Mouse (Mus musculus) forebrain, embryonic 16.5 days (tissue): ENCODE measurements around the gene Hspb9. TPM values are rescaled to one million over a fixed set of nuclear protein-coding genes. Genes with fewer than 3 reads are reported as not detected.

Experiments used
- ATAC-seq: fragments of 200-750 bp; cut with Nextera tagmentation; 2 replicates; pipeline ENCODE4 v1.8.0; 2017; ENCODE audit warnings: mild to moderate bottlenecking, moderate library complexity
- H3K27ac ChIP-seq: fragments of 300-500 bp; sonication (generic); 2 replicates; pipeline ENCODE4 v1.5.1; 2014; ENCODE audit warnings: low read length, control low read depth
- H3K27me3 ChIP-seq: fragments of 300-500 bp; sonication (generic); replicated peaks from 2 replicates; pipeline ENCODE4 v1.6.1; 2014; ENCODE audit warnings: low read length; ENCODE audit not compliant: control insufficient read depth, insufficient read depth
- H3K36me3 ChIP-seq: fragments of 300-500 bp; sonication (generic); 2 replicates; pipeline ENCODE4 v1.6.1; 2014; ENCODE audit not compliant: control insufficient read depth, insufficient read depth
- H3K4me1 ChIP-seq: fragments of 300-500 bp; sonication (generic); replicated peaks from 2 replicates; pipeline ENCODE4 v1.6.1; 2014; ENCODE audit warnings: low read length; ENCODE audit not compliant: control insufficient read depth, insufficient read depth
- H3K4me2 ChIP-seq: fragments of 300-500 bp; sonication (generic); 2 replicates; pipeline ENCODE4 v1.6.1; 2014; ENCODE audit warnings: mild to moderate bottlenecking, low read length, control low read depth
- H3K4me3 ChIP-seq: fragments of 300-500 bp; sonication (generic); replicated peaks from 2 replicates; pipeline ENCODE4 v1.5.1; 2014; ENCODE audit warnings: mild to moderate bottlenecking, low read length, control low read depth
- H3K9ac ChIP-seq: fragments of 300-500 bp; sonication (generic); replicated peaks from 2 replicates; pipeline ENCODE4 v1.6.1; 2014; ENCODE audit warnings: low read depth, low read length, control low read depth
- H3K9me3 ChIP-seq: fragments of 300-500 bp; sonication (generic); 2 replicates; pipeline ENCODE4 v1.6.1; 2016; ENCODE audit warnings: low read length; ENCODE audit not compliant: control insufficient read depth
- WGBS: fragments of 180-500 bp; shearing (Covaris S2); extraction: QIAGEN DNeasy Blood & Tissue Kit; methylation state at CpG from one replicate; pipeline ENCODE4 v1.1.7; 2014; 5-methylcytosine and 5-hydroxymethylcytosine counted together
- polyA plus RNA-seq: library from polyadenylated mRNA; unstranded; fragments of >200 nt; fragmentation: Nextera tagmentation; extraction: Ambion mirVana; gene quantifications from 2 replicates; pipeline ENCODE4 v1.2.1, GENCODE M21; 2015

Gene Hspb9
- polyA plus RNA-seq, 1 experiment from 2014 or later: not detected

GRCm38 (mm10) chr11:100735134-100735865 lies 21.6 kb downstream of the Hspb9 start:
- H3K9ac ChIP-seq: no peak overlapping the region
- WGBS: 89% methylated on average over 9 of the region's 9 CpGs
- no peak overlapping the region for H3K4me3 ChIP-seq
- no peak overlapping the region for H3K4me2 ChIP-seq
- H3K27me3 ChIP-seq: no peaks in the 10 kb centered on the region
- no peak overlapping the region for H3K27ac ChIP-seq
- no peaks in the 10 kb centered on the region; the same call in 1 of the 2 replicates for H3K36me3 ChIP-seq
- peaks cover 21% of the 10 kb centered on the region for H3K4me1 ChIP-seq
- H3K9me3 ChIP-seq: no peaks in the 10 kb centered on the region
- no peak for ATAC-seq

- 85% methylated on average over 14 of the region's 14 CpGs for WGBS
- Histone ChIP-seq H3K27ac (no peak overlapping the region), H3K4me3 (no peak overlapping the region), H3K4me1 (peaks cover 21% of the 10 kb centered on the region), H3K27me3 (no peaks in the 10 kb centered on the region), H3K9me3 (no peaks in the 10 kb centered on the region), H3K9ac (no peak overlapping the region), H3K36me3 (no peaks in the 10 kb centered on the region; the same call in 1 of the 2 replicates), H3K4me2 (no peak overlapping the region)
- no peak for ATAC-seq
These were observed 22.5 kb downstream of the Hspb9 start for GRCm38 (mm10) chr11:100735954-100736745.

- Histone ChIP-seq H3K4me2 (peak overlapping the region; percentile 89), H3K27ac (no peak overlapping the region), H3K4me1 (peaks cover 21% of the 10 kb centered on the region), H3K9ac (no peak overlapping the region), H3K36me3 (no peaks in the 10 kb centered on the region; the same call in 1 of the 2 replicates), H3K27me3 (no peaks in the 10 kb centered on the region), H3K4me3 (peak overlapping the region; percentile 83; the same call in 1 of the 2 replicates), H3K9me3 (no peaks in the 10 kb centered on the region)
- WGBS: 82% methylated on average over 4 of the region's 4 CpGs
- no peak for ATAC-seq
These were observed 23.1 kb downstream of the Hspb9 start for GRCm38 (mm10) chr11:100736746-100737080.

GRCm38 (mm10) chr11:100737105-100737733 lies 23.6 kb downstream of the Hspb9 start:
- Histone ChIP-seq H3K27ac (no peak overlapping the region), H3K27me3 (no peaks in the 10 kb centered on the region), H3K9me3 (no peaks in the 10 kb centered on the region), H3K4me1 (peaks cover 21% of the 10 kb centered on the region), H3K36me3 (no peaks in the 10 kb centered on the region; the same call in 1 of the 2 replicates), H3K9ac (peak overlapping the region; percentile 86), H3K4me2 (peak overlapping the region; percentile 89), H3K4me3 (peak overlapping the region; percentile 83)
- no peak for ATAC-seq
- WGBS: 0% methylated on average over 13 of the region's 13 CpGs

GRCm38 (mm10) chr11:100738066-100738604 lies 24.5 kb downstream of the Hspb9 start, which contains the start of gene Rab5c:
Rab5c (minus strand) TSS chr11:100738215.
- H3K9ac ChIP-seq: peak within 1 kb of the TSS; percentile 86
- H3K36me3 ChIP-seq: no peaks in the 10 kb centered on the region; the same call in 1 of the 2 replicates
- no peaks in the 10 kb centered on the region for H3K27me3 ChIP-seq
- no peaks in the 10 kb centered on the region for H3K9me3 ChIP-seq
- WGBS: under 1% methylated on average over 38 of the region's 39 CpGs
- H3K27ac ChIP-seq: peak within 1 kb of the TSS; percentile 88
- ATAC-seq: peak; percentile 100
- peak within 1 kb of the TSS; percentile 83 for H3K4me3 ChIP-seq
- peak within 1 kb of the TSS; percentile 89 for H3K4me2 ChIP-seq
- peaks cover 21% of the 10 kb centered on the region for H3K4me1 ChIP-seq

- WGBS: 12% methylated on average over 5 of the region's 5 CpGs
- H3K27me3 ChIP-seq: no peaks in the 10 kb centered on the region
These were observed 25.1 kb downstream of the Hspb9 start for GRCm38 (mm10) chr11:100738749-100739148.

GRCm38 (mm10) chr11:100741348-100741747 lies 27.7 kb downstream of the Hspb9 start:
- Histone ChIP-seq H3K27me3 (no peaks in the 10 kb centered on the region), H3K4me1 (peaks cover 15% of the 10 kb centered on the region), H3K9me3 (no peaks in the 10 kb centered on the region), H3K4me3 (no peak overlapping the region), H3K27ac (no peak overlapping the region), H3K9ac (no peak overlapping the region), H3K36me3 (no peaks in the 10 kb centered on the region), H3K4me2 (no peak overlapping the region)
- 83% methylated on average over 6 of the region's 6 CpGs for WGBS
- no peak for ATAC-seq

More at GRCm38 (mm10) chr11:100738749-100739148, 25.1 kb downstream of the Hspb9 start:
- Histone ChIP-seq H3K9me3 (no peaks in the 10 kb centered on the region), H3K36me3 (no peaks in the 10 kb centered on the region), H3K4me3 (peak overlapping the region; percentile 83), H3K4me2 (peak overlapping the region; percentile 59), H3K9ac (peak overlapping the region; percentile 68; the same call in 1 of the 2 replicates), H3K4me1 (peaks cover 21% of the 10 kb centered on the region), H3K27ac (no peak overlapping the region)
- no peak for ATAC-seq

- WGBS: 10% methylated on average over 6 of the region's 6 CpGs
- Histone ChIP-seq H3K4me1 (no peaks in the 10 kb centered on the region), H3K9ac (no peak overlapping the region)
These were observed 31.4 kb downstream of the Hspb9 start for GRCm38 (mm10) chr11:100745085-100745484.

GRCm38 (mm10) chr11:100746546-100746945 lies 32.9 kb downstream of the Hspb9 start:
- H3K27me3 ChIP-seq: no peaks in the 10 kb centered on the region; the same call in 1 of the 2 replicates
- 79% methylated on average over 10 of the region's 10 CpGs for WGBS
- no peak overlapping the region for H3K4me2 ChIP-seq
- H3K4me1 ChIP-seq: no peaks in the 10 kb centered on the region
- H3K4me3 ChIP-seq: no peak overlapping the region
- H3K27ac ChIP-seq: no peak overlapping the region
- no peaks in the 10 kb centered on the region for H3K36me3 ChIP-seq
- no peak overlapping the region for H3K9ac ChIP-seq
- no peaks in the 10 kb centered on the region for H3K9me3 ChIP-seq
- no peak for ATAC-seq

More at GRCm38 (mm10) chr11:100745085-100745484, 31.4 kb downstream of the Hspb9 start:
- Histone ChIP-seq H3K4me3 (no peak overlapping the region), H3K27ac (no peak overlapping the region), H3K36me3 (no peaks in the 10 kb centered on the region), H3K4me2 (no peak overlapping the region), H3K9me3 (no peaks in the 10 kb centered on the region), H3K27me3 (no peaks in the 10 kb centered on the region; the same call in 1 of the 2 replicates)
- no peak for ATAC-seq
